Mouse (Mus musculus) G1E (cell line): ENCODE data around the gene Ano3. TPM values are rescaled to one million over a fixed set of nuclear protein-coding genes. Genes with fewer than 3 reads are reported as not detected.
"Not testable (repeated sequence)": the region's sequence is repeated elsewhere in the genome, so short reads cannot be mapped to it uniquely, and the experiment has no call there.

Experiments used
- ATAC-seq: 2 replicates; pipeline ENCODE4 v1.8.0; 2016; ENCODE audit warnings: mild to moderate bottlenecking; ENCODE audit not compliant: insufficient number of reproducible peaks, poor library complexity, low FRiP score, severe bottlenecking; ENCODE audit errors: extremely low read depth
- DNase-seq: peaks from one replicate; pipeline ENCODE4 v3.0.0; 2012; ENCODE audit warnings: low spot score
- H3K27me3 ChIP-seq: 2 replicates; pipeline ENCODE4 v1.6.1; 2012; ENCODE audit warnings: mild to moderate bottlenecking, low read length, inconsistent platforms; ENCODE audit not compliant: insufficient read depth
- H3K36me3 ChIP-seq: replicated peaks from 2 replicates; pipeline ENCODE3; 2012; ENCODE audit warnings: mild to moderate bottlenecking, inconsistent platforms
- H3K4me1 ChIP-seq: 2 replicates; pipeline ENCODE4 v1.6.1; 2012; ENCODE audit warnings: low read depth, low read length, inconsistent platforms, mixed read lengths; ENCODE audit not compliant: insufficient read depth
- H3K4me3 ChIP-seq: 2 replicates; pipeline ENCODE4 v1.5.1; 2012; ENCODE audit warnings: low read depth, mild to moderate bottlenecking, inconsistent platforms, low read length, moderate library complexity, mixed read lengths
- H3K9me3 ChIP-seq: replicated peaks from 2 replicates; pipeline ENCODE4 v1.6.1; 2012; ENCODE audit warnings: inconsistent platforms
- CTCF ChIP-seq: IDR thresholded peaks from 2 replicates; pipeline ENCODE4 v1.5.1; 2012; ENCODE audit warnings: low read depth, low read length, inconsistent platforms, mixed read lengths
- GATA1 ChIP-seq: IDR thresholded peaks from 2 replicates; pipeline ENCODE4 v1.6.1; 2012; ENCODE audit warnings: borderline replicate concordance, low read length, inconsistent platforms, mixed read lengths
- GATA2 ChIP-seq: IDR thresholded peaks from 2 replicates; pipeline ENCODE4 v1.6.1; 2012; ENCODE audit warnings: low read depth, low read length, inconsistent platforms, borderline replicate concordance
- POLR2AphosphoS5 ChIP-seq: IDR thresholded peaks from 2 replicates; pipeline ENCODE4 v1.6.1; 2012; ENCODE audit warnings: low read depth, low read length, inconsistent platforms; ENCODE audit not compliant: insufficient replicate concordance
- TAL1 ChIP-seq: conservative IDR thresholded peaks from 2 replicates; pipeline ENCODE4 v1.6.1; 2012; ENCODE audit warnings: low read depth, low read length, inconsistent platforms, mixed read lengths
- polyA plus RNA-seq: library from polyadenylated mRNA; stranded (reverse); fragments of >175 nt; gene quantifications from 2 replicates; pipeline ENCODE4 v1.2.3, GENCODE M21; 2012
- total RNA-seq, 2 experiments: library from RNA; stranded (forward) in 1 of 2; stranded (reverse) in 1 of 2; fragments of 200-1000 nt in 1 of 2; fragments of >200 nt in 1 of 2; fragmentation: Nextera tagmentation in 1 of 2; gene quantifications; 2 replicates each; pipeline ENCODE4 v1.2.3; 2014 to 2017

Ano3 gene
- 3.7 and 4.3 TPM in 2 replicates for total RNA-seq (2014; fragmentation: Nextera tagmentation)
- total RNA-seq (2017) = 1.3 TPM in 2 replicates
- 0.01 and 0.02 TPM in 2 replicates for polyA plus RNA-seq

DNA sequence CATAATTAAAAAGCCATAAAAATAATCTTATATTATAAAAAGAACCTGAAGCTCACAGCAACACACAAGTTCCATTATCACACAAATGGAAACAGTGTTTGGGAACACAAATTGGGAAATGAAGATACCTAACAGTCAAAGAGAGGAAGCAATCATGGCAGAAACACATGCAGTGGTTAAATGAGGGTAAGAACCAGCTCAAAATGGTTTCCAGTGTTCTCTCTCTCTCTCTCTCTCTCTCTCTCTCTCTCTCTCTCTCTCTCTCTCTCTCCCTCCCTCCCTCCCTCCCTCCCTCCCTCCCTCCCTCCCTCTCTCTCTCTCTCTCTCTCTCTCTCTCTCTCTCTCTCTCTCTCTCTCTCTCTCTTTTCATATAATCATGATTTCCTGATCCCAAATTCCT is at the start of gene Ano3:
Ano3 (minus strand) TSS at position 101 of the 400 bp plus-strand sequence.
- peak within 1 kb of the TSS; percentile 64 for H3K4me3 ChIP-seq
- not testable (repeated sequence) for ATAC-seq, DNase-seq

DNA sequence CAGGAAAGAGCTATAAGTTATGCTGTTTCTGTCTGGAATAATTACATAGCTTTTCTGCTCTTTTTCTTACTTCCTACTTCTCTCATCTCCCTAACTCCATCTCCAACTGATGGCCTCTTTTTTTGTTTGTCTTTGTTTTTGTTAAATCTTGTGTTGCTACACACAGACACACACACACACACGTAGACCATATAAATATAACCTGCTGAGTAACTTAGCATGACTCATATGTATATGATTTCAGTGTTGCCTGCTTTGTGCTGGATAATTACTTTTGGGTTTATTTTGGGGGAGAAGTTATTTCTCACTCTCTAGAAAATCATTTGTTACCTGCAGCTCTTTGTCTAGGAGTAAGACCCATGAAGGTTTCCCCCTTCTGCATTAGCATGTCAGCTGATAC is 39.3 kb upstream of the Ano3 start:
- Histone ChIP-seq H3K27me3 (no peaks in the 10 kb centered on the region), H3K4me3 (no peak overlapping the region), H3K4me1 (no peaks in the 10 kb centered on the region), H3K36me3 (no peaks in the 10 kb centered on the region), H3K9me3 (no peaks in the 10 kb centered on the region)
- DNase-seq (no peak), ATAC-seq (no peak)
- no peak for TF ChIP-seq TAL1
- no peak for TF ChIP-seq CTCF
- no peak for TF ChIP-seq POLR2AphosphoS5
- TF ChIP-seq GATA2 = no peak
- no peak for TF ChIP-seq GATA1

More for the DNA sequence above, at the start of gene Ano3:
- H3K9me3 ChIP-seq, H3K4me1 ChIP-seq, H3K27me3 ChIP-seq, H3K36me3 ChIP-seq: not testable (repeated sequence)

DNA sequence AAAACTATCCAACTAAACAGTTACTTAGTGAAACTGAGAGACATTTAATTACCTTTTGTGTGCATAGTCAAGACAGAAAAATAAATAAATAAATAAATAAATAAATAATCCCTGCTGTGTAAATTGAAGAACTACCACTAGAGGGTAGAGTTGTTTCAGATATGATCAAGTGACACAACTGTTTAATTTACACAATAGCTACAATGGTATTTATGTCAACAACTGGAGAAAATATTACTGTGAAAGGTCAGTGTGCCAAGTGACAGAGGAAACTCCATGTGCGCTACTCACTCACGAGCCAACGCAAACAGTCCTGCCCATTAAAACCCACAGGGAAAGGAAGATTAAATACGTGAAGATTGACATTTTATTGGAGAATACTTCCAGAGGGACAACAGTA is 38.8 kb upstream of the Ano3 start:
- H3K36me3 ChIP-seq = no peaks in the 10 kb centered on the region
- DNase-seq (no peak), ATAC-seq (no peak; the same call in 1 of the 2 replicates)
- H3K9me3 ChIP-seq = no peaks in the 10 kb centered on the region
- no peak overlapping the region for H3K4me3 ChIP-seq
- H3K4me1 ChIP-seq = no peaks in the 10 kb centered on the region
- no peaks in the 10 kb centered on the region for H3K27me3 ChIP-seq
- TF ChIP-seq TAL1 (no peak), GATA1 (no peak), CTCF (no peak), GATA2 (no peak), POLR2AphosphoS5 (no peak)

DNA sequence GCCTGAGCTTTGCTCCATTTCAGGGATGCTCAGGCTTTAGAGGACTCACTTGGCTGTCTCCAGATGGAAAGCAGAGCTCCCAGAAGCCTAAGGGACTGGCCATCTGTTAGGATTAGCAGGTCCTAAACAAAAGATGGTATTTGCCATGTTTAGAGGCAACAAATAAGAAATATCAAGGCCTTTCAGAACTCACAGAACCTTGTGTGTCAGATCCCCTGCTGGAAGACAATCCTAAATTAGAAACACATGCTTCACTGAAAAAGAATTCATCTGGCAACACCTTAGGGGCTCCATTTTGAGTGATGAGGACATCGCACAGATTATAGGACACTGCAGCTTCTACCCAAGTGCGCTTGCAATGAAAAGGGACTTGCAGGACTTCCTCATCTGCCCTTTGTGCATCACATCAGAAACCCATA is 35.1 kb upstream of the Ano3 start:
- TF ChIP-seq GATA1 (no peak), GATA2 (no peak), TAL1 (no peak), POLR2AphosphoS5 (no peak), CTCF (no peak)
- ATAC-seq = no peak

DNA sequence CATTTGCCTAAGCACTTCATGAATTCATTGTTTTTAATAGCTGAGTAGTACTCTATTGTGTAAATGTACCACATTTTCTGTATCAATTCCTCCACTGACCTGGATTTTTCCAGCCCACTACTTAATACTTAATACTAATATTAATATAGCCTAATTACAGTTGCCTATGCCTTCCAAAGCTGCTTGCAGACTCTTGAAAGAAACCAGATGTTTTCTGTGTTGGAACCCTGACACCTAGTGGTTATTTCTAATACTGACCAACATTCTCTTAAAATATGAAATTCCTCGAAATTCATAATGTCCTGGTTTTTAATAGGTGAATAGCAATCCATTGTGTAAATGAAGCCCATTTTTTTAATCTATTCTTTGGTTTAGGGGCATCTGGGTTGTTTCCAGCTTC is 31.0 kb upstream of the Ano3 start:
- DNase-seq (no peak), ATAC-seq (0 out of 2 replicates have a peak, but pooled peaks have one; percentile 40)
- Histone ChIP-seq H3K4me1 (no peaks in the 10 kb centered on the region), H3K9me3 (no peaks in the 10 kb centered on the region), H3K4me3 (no peak overlapping the region), H3K36me3 (no peaks in the 10 kb centered on the region), H3K27me3 (no peaks in the 10 kb centered on the region)
- TF ChIP-seq CTCF (no peak), GATA1 (no peak), TAL1 (no peak), POLR2AphosphoS5 (no peak), GATA2 (no peak)

More for the DNA sequence above, 35.1 kb upstream of the Ano3 start:
- H3K27me3 ChIP-seq = no peaks in the 10 kb centered on the region
- no peaks in the 10 kb centered on the region for H3K4me1 ChIP-seq
- H3K36me3 ChIP-seq = no peaks in the 10 kb centered on the region
- no peak overlapping the region for H3K4me3 ChIP-seq
- DNase-seq = no peak
- no peaks in the 10 kb centered on the region for H3K9me3 ChIP-seq

DNA sequence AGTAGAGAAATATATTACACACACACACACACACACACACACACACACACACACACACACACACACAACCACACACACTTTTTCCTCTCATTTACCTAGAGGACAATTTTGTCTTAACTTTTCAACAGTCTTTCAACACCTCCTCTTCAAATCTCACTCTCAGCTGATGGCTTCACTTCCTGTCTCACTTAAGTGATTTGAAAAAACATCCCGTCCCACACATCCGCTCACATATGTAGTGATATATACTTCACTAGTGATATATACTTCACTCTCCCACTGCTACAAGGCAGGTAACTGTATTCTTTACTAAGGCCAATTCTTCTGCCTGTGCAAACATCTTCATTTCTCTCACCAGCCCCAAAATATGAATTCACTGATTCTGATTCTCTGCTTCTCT is 28.9 kb upstream of the Ano3 start:
- Histone ChIP-seq H3K36me3 (no peaks in the 10 kb centered on the region), H3K9me3 (no peaks in the 10 kb centered on the region), H3K4me3 (no peak overlapping the region), H3K27me3 (no peaks in the 10 kb centered on the region), H3K4me1 (no peaks in the 10 kb centered on the region)
- TF ChIP-seq GATA2 = no peak
- no peak for TF ChIP-seq POLR2AphosphoS5
- no peak for TF ChIP-seq CTCF
- TF ChIP-seq TAL1 = no peak
- no peak for TF ChIP-seq GATA1
- DNase-seq = no peak
- no peak for ATAC-seq

DNA sequence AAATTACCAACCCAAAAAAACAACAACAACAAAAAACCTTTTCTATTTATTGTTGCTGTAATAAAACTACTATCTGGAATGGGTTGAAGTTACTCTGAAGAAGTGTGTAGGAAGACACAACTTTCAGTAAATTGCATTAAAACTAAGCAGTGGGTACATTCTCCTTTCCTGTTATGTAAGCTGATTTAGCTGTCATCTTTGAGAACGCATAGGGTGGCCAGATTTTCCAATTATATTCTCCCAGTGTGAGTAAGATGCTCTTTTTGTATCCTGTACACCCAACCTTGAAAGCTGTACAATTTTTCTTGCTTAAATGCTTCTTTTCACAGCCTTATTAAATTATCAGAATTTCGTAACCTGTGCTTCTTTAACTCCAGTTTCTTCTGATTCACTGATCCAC is 26.1 kb upstream of the Ano3 start:
- Histone ChIP-seq H3K4me1 (no peaks in the 10 kb centered on the region), H3K4me3 (no peak overlapping the region), H3K36me3 (no peaks in the 10 kb centered on the region), H3K9me3 (no peaks in the 10 kb centered on the region), H3K27me3 (no peaks in the 10 kb centered on the region)
- no peak for TF ChIP-seq CTCF
- no peak for TF ChIP-seq GATA2
- no peak for TF ChIP-seq POLR2AphosphoS5
- no peak for TF ChIP-seq TAL1
- TF ChIP-seq GATA1 = no peak
- DNase-seq = no peak
- ATAC-seq = no peak
